Mouse (Mus musculus): ENCODE measurements around the gene Pym1. TPM values are rescaled to one million over a fixed set of nuclear protein-coding genes. Genes with fewer than 3 reads are reported as not detected.

The Pym1 gene
- polyA plus RNA-seq, 1 experiment from 2014 or later, result 54.6 TPM

GRCm38 (mm10) chr10:128728059-128728458 lies 19.6 kb upstream of the Pym1 start:
- Histone ChIP-seq H3K4me3 (no peak overlapping the region), H3K9me3 (no peaks in the 10 kb centered on the region), H3K36me3 (no peaks in the 10 kb centered on the region), H3K27me3 (no peaks in the 10 kb centered on the region), H3K4me2 (replicated peaks) (no peak overlapping the region), H3K9ac (replicated peaks) (no peak overlapping the region), H3K4me1 (no peaks in the 10 kb centered on the region), H3K27ac (replicated peaks) (no peak overlapping the region)
- no peak for ATAC-seq (ENCODE audit: low FRiP score, low read depth)
- WGBS, result 94% methylated on average over 5 of the region's 5 CpGs

- no peaks in the 10 kb centered on the region for H3K27me3 ChIP-seq
- peak; percentile 65 for ATAC-seq (ENCODE audit: low FRiP score, low read depth)
- no peaks in the 10 kb centered on the region for H3K36me3 ChIP-seq
- H3K9ac ChIP-seq (replicated peaks), result no peak overlapping the region
- H3K9me3 ChIP-seq, result no peaks in the 10 kb centered on the region
- no peaks in the 10 kb centered on the region for H3K4me1 ChIP-seq
- no peak overlapping the region for H3K4me2 ChIP-seq (replicated peaks)
- H3K27ac ChIP-seq (replicated peaks), result no peak overlapping the region
- whole genome bisulfite sequencing, result 14% methylated on average over 10 of the region's 10 CpGs
- no peak overlapping the region for H3K4me3 ChIP-seq
Observed at GRCm38 (mm10) chr10:128731002-128731433, 16.7 kb upstream of the Pym1 start.

DNA sequence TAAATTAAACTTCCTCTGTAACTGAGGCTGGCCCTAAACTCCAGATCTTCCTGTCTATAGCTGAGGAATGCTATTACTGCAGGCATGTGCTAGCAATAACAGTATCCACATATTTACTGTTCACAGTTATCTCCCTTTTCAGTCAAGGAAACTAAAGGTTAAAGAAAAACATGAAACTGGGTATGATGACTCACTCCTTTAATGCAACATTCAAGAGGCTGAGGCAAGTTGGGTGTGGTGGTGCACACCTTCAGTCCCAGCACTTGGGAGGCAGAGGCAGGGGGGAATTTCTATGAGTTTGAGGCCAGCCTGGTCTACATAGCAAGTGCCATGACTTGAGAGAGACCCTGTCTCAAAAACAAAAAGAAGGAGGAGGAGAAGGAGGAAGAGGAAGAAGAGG lies 15.7 kb upstream of the Pym1 start:
- no peak for ATAC-seq (ENCODE audit: low FRiP score, low read depth)
- H3K27me3 ChIP-seq, result 0 out of 2 replicates have a peak, but pooled peaks cover 5% of the 10 kb centered on the region
- H3K9me3 ChIP-seq, result no peaks in the 10 kb centered on the region
- no peak overlapping the region for H3K4me3 ChIP-seq
- H3K27ac ChIP-seq (replicated peaks), result no peak overlapping the region
- H3K36me3 ChIP-seq, result no peaks in the 10 kb centered on the region
- no peak overlapping the region for H3K9ac ChIP-seq (replicated peaks)
- H3K4me2 ChIP-seq (replicated peaks), result no peak overlapping the region
- H3K4me1 ChIP-seq, result no peaks in the 10 kb centered on the region

- Histone ChIP-seq H3K4me3 (peak overlapping the region; percentile 5; the same call in 1 of the 2 replicates), H3K27ac (replicated peaks) (no peak overlapping the region), H3K4me1 (no peaks in the 10 kb centered on the region), H3K9ac (replicated peaks) (no peak overlapping the region), H3K36me3 (no peaks in the 10 kb centered on the region), H3K27me3 (peaks cover 20% of the 10 kb centered on the region), H3K4me2 (replicated peaks) (peak overlapping the region; percentile 41), H3K9me3 (no peaks in the 10 kb centered on the region)
- 3% methylated on average over 15 of the region's 15 CpGs for WGBS
- peak; percentile 38; the same call in 1 of the 2 replicates for ATAC-seq (ENCODE audit: low FRiP score, low read depth)
Observed at GRCm38 (mm10) chr10:128737435-128737834, 10.3 kb upstream of the Pym1 start.

GRCm38 (mm10) chr10:128740296-128740695 lies 7.4 kb upstream of the Pym1 start:
- Histone ChIP-seq H3K4me3 (no peak overlapping the region), H3K36me3 (no peaks in the 10 kb centered on the region), H3K27ac (replicated peaks) (no peak overlapping the region), H3K9ac (replicated peaks) (no peak overlapping the region), H3K4me2 (replicated peaks) (no peak overlapping the region), H3K9me3 (no peaks in the 10 kb centered on the region), H3K27me3 (peaks cover 49% of the 10 kb centered on the region), H3K4me1 (peaks cover 13% of the 10 kb centered on the region)
- 79% methylated on average over 2 of the region's 2 CpGs for WGBS
- no peak for ATAC-seq (ENCODE audit: low FRiP score, low read depth)

GRCm38 (mm10) chr10:128742616-128743015 lies 5.1 kb upstream of the Pym1 start:
- no peak overlapping the region for H3K9ac ChIP-seq (replicated peaks)
- H3K36me3 ChIP-seq, result no peaks in the 10 kb centered on the region
- no peak overlapping the region for H3K4me2 ChIP-seq (replicated peaks)
- H3K4me3 ChIP-seq, result no peak overlapping the region
- peaks cover 16% of the 10 kb centered on the region for H3K4me1 ChIP-seq
- peaks cover 56% of the 10 kb centered on the region for H3K27me3 ChIP-seq
- 56% methylated on average over 4 of the region's 4 CpGs for WGBS
- H3K27ac ChIP-seq (replicated peaks), result no peak overlapping the region
- no peaks in the 10 kb centered on the region for H3K9me3 ChIP-seq
- ATAC-seq (ENCODE audit: low FRiP score, low read depth), result no peak

DNA sequence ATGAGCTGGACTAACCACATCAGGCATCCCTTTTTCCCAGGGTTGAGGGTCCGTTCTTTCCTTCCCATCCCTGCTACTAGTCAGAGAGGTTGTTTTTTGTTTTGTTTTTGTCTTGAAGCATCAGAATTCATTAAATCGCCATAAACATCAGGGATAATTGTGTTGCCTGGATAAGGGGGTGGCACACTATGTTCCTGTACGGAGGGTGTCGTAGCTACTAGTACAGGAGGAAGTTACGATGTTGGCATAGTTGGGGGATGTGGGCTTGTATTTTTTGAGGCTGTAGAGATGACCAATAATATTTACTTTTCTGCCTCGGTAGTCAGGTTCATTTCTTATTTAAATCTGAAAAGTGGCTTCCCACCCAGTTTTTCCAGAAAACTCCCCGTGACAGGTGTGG lies 4.5 kb upstream of the Pym1 start:
- ATAC-seq (ENCODE audit: low FRiP score, low read depth), result no peak
- Histone ChIP-seq H3K36me3 (no peaks in the 10 kb centered on the region), H3K4me1 (peaks cover 16% of the 10 kb centered on the region), H3K4me3 (peak overlapping the region; percentile 57), H3K9ac (replicated peaks) (peak overlapping the region; percentile 61; the same call in 1 of the 2 replicates), H3K4me2 (replicated peaks) (peak overlapping the region; percentile 88), H3K27me3 (peaks cover 53% of the 10 kb centered on the region), H3K9me3 (no peaks in the 10 kb centered on the region), H3K27ac (replicated peaks) (no peak overlapping the region)
- WGBS, result 11% methylated on average over 7 of the region's 7 CpGs

GRCm38 (mm10) chr10:128743791-128744191 lies 3.9 kb upstream of the Pym1 start:
- WGBS, result under 1% methylated on average over 35 of the region's 37 CpGs
- Histone ChIP-seq H3K4me2 (replicated peaks) (peak overlapping the region; percentile 88), H3K36me3 (no peaks in the 10 kb centered on the region), H3K9me3 (no peaks in the 10 kb centered on the region), H3K27me3 (peaks cover 53% of the 10 kb centered on the region), H3K27ac (replicated peaks) (no peak overlapping the region), H3K4me1 (peaks cover 16% of the 10 kb centered on the region), H3K4me3 (peak overlapping the region; percentile 57), H3K9ac (replicated peaks) (peak overlapping the region; percentile 61)
- peak; percentile 16; the same call in 1 of the 2 replicates for ATAC-seq (ENCODE audit: low FRiP score, low read depth)

GRCm38 (mm10) chr10:128744211-128744610 lies 3.5 kb upstream of the Pym1 start:
- peak overlapping the region; percentile 57 for H3K4me3 ChIP-seq
- H3K27ac ChIP-seq (replicated peaks), result no peak overlapping the region
- peaks cover 53% of the 10 kb centered on the region for H3K27me3 ChIP-seq
- peak overlapping the region; percentile 61 for H3K9ac ChIP-seq (replicated peaks)
- peak overlapping the region; percentile 88 for H3K4me2 ChIP-seq (replicated peaks)
- H3K9me3 ChIP-seq, result no peaks in the 10 kb centered on the region
- no peak for ATAC-seq (ENCODE audit: low FRiP score, low read depth)
- H3K36me3 ChIP-seq, result no peaks in the 10 kb centered on the region
- H3K4me1 ChIP-seq, result peaks cover 18% of the 10 kb centered on the region
- 14% methylated on average over 8 of the region's 8 CpGs for WGBS

GRCm38 (mm10) chr10:128744680-128745601 lies 2.7 kb upstream of the Pym1 start, which contains the start of gene Dgka:
TSS of gene Dgka (minus strand) at chr10:128744855.
- no peak for ATAC-seq (ENCODE audit: low FRiP score, low read depth)
- H3K4me2 ChIP-seq (replicated peaks), result peak within 1 kb of the TSS; percentile 88
- peaks cover 53% of the 10 kb centered on the region for H3K27me3 ChIP-seq
- H3K4me3 ChIP-seq, result peak within 1 kb of the TSS; percentile 57
- no peak within 1 kb of the TSS for H3K27ac ChIP-seq (replicated peaks)
- peaks cover 25% of the 10 kb centered on the region for H3K4me1 ChIP-seq
- WGBS, result 26% methylated on average over 18 of the region's 18 CpGs
- peak within 1 kb of the TSS; percentile 61 for H3K9ac ChIP-seq (replicated peaks)
- no peaks in the 10 kb centered on the region for H3K9me3 ChIP-seq
- H3K36me3 ChIP-seq, result no peaks in the 10 kb centered on the region

DNA sequence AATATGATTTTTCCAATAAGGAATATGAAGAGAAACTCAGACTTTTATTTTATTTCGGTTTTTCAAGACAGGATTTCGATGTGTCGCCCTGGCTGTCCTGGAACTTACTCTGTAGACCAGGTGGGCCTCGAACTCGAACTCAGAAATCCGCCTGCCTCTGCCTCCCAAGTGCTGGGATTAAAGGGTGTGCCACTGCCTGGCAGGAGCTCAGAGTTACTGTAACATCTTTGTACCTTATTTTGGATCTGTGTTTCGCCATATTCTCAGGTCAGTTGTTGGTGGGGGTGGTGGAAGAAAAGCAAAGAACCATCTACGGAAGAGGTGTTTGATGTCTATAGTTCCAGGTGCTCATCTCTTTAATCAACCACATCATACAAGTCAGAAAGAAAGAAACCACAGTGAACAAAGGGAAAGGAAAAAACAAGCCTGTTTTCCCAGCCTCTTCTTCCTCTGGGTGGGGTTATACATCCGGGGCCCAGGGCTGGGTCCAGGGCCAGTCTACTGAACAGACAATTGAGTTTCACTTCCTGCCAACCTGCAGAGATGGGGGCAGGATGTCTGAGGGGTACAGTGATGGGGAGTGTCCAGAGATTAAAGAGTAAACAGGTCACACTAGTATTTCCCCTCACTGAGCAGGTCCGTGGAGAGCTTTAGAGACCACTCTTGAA lies 1.6 kb upstream of the Pym1 start:
- H3K9me3 ChIP-seq, result no peaks in the 10 kb centered on the region
- H3K9ac ChIP-seq (replicated peaks), result no peak overlapping the region
- H3K27me3 ChIP-seq, result peaks cover 53% of the 10 kb centered on the region
- no peak overlapping the region for H3K27ac ChIP-seq (replicated peaks)
- 92% methylated on average over 10 of the region's 10 CpGs for WGBS
- peaks cover 32% of the 10 kb centered on the region for H3K4me1 ChIP-seq
- no peak for ATAC-seq (ENCODE audit: low FRiP score, low read depth)
- H3K4me3 ChIP-seq, result no peak overlapping the region
- H3K36me3 ChIP-seq, result no peaks in the 10 kb centered on the region
- H3K4me2 ChIP-seq (replicated peaks), result no peak overlapping the region
